Mouse (Mus musculus): ENCODE data around the gene B230104I21Rik. TPM values are rescaled to one million over a fixed set of nuclear protein-coding genes. Genes with fewer than 3 reads are reported as not detected.
A peak's percentile ranks its signal among the peaks of the same experiment; 100 is the strongest.

Gene B230104I21Rik
- polyA plus RNA-seq, 1 experiment: not detected

DNA sequence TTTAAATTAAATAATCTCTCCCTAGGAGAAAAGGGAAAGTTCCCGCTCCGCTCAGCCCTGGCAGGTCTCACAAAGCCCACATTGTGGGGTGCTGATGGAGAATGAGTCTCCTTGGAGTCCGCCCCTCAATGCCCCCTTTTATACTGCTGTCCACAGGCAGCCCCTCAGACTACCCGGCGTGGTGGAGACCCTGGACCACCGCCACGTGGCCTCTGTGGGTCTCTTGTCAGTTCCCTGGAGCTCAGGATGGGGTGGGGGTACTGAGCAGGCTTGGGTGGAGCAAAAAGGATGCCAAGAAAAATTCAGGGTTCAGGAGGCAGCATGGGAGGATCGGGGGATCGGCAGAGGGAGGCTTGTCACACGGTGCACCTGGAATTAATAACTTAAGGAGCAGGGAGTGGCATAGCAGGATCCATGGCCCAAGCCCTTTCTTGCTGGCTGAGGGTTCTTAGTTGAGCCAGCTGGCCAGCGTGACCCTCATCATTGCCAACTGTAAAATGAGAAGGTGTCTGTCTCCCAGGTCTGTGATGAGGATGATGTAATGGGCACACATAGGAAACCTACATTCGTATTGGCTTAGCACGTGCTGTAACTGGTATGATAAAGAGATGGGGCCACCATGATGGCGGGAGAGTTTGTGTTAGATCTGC, 60.9 kb downstream of the B230104I21Rik start:
- no peak for TF ChIP-seq CTCF (IDR thresholded peaks at IDR 0.05; ENCODE audit: borderline replicate concordance, extremely low read depth, insufficient read depth, insufficient read length)
- no peak for TF ChIP-seq POLR2A (IDR thresholded peaks at IDR 0.05; ENCODE audit: borderline replicate concordance, extremely low read depth, insufficient read depth, insufficient read length, poor library complexity, severe bottlenecking)
- DNase-seq (ENCODE audit: low read depth): peak; percentile 79

Other genes starting within 250 kb of the B230104I21Rik start
- 3.0 and 3.6 TPM in 2 replicates for gene Trp73, start 195.9 kb upstream of the B230104I21Rik start, polyA plus RNA-seq (2012; rRNA removed)
- 42.5 and 64.5 TPM in 2 replicates for gene Wrap73, start 193.8 kb upstream of the B230104I21Rik start, polyA plus RNA-seq (2012; rRNA removed)
- gene Tprgl, start 175.5 kb upstream of the B230104I21Rik start, polyA plus RNA-seq (2012; rRNA removed): 139 and 147 TPM in 2 replicates
- gene Megf6, start 165.4 kb upstream of the B230104I21Rik start, polyA plus RNA-seq (2012; rRNA removed): 12.4 and 21.0 TPM in 2 replicates
- gene Arhgef16, start 34.5 kb upstream of the B230104I21Rik start, polyA plus RNA-seq (2012; rRNA removed): 0.67 and 1.2 TPM in 2 replicates